Mouse (Mus musculus) small intestine, adult 2 months (tissue): ENCODE data around the gene Ampd2. TPM values are rescaled to one million over a fixed set of nuclear protein-coding genes. Genes with fewer than 3 reads are reported as not detected.
A peak's percentile ranks its signal among the peaks of the same experiment; 100 is the strongest.

Experiments used
- H3K27ac ChIP-seq: fragments of 200-500 bp; 2 replicates; pipeline ENCODE4 v1.5.1; 2012; ENCODE audit warnings: low read depth, low read length, control low read depth, inconsistent platforms; ENCODE audit not compliant: insufficient read depth
- H3K27me3 ChIP-seq: fragments of 200-500 bp; 2 replicates; pipeline ENCODE4 v1.6.1; 2012; ENCODE audit warnings: mild to moderate bottlenecking, moderate library complexity, low read length, inconsistent platforms; ENCODE audit not compliant: control insufficient read depth, insufficient read depth
- H3K36me3 ChIP-seq: fragments of 200-500 bp; 2 replicates; pipeline ENCODE4 v1.6.1; 2012; ENCODE audit warnings: mild to moderate bottlenecking, low read length, control low read depth, inconsistent platforms; ENCODE audit not compliant: control insufficient read depth, insufficient read depth
- H3K4me1 ChIP-seq: fragments of 200-500 bp; 2 replicates; pipeline ENCODE4 v1.6.1; 2012; ENCODE audit warnings: low read length, inconsistent platforms, mixed read lengths; ENCODE audit not compliant: control insufficient read depth, insufficient read depth, insufficient read length
- H3K4me3 ChIP-seq: fragments of 200-500 bp; 2 replicates; pipeline ENCODE4 v1.5.1; 2012; ENCODE audit warnings: low read depth, mild to moderate bottlenecking, control low read depth, inconsistent platforms, low read length, moderate library complexity
- CTCF ChIP-seq: fragments of 200-500 bp; IDR thresholded peaks from 2 replicates; pipeline ENCODE4 v1.5.1; 2012; ENCODE audit warnings: low read depth, mild to moderate bottlenecking, control low read depth, inconsistent platforms, low read length, moderate library complexity, mixed read lengths; ENCODE audit not compliant: insufficient replicate concordance, insufficient read length; ENCODE audit errors: extremely low read depth
- POLR2A ChIP-seq: fragments of 200-500 bp; IDR thresholded peaks from 2 replicates; pipeline ENCODE4 v1.6.1; 2012; ENCODE audit warnings: low read depth, mild to moderate bottlenecking, control low read depth, inconsistent platforms, low read length, moderate library complexity
- WGBS: fragments of 180-500 bp; shearing (Covaris S2); methylation state at CpG from one replicate; pipeline ENCODE4 v1.1.7; 2018; 5-methylcytosine and 5-hydroxymethylcytosine counted together
- polyA plus RNA-seq: library from polyadenylated mRNA; depleted of rRNA; stranded (reverse); fragments of >200 nt; gene quantifications from 2 replicates; pipeline ENCODE4 v1.2.3, GENCODE M21; 2012

The Ampd2 gene
- polyA plus RNA-seq, 1 experiment = 107 TPM

GRCm38 (mm10) chr3:108083161-108083560 lies 3.3 kb downstream of the Ampd2 start:
- no peaks in the 10 kb centered on the region for H3K27me3 ChIP-seq
- H3K4me1 ChIP-seq = peaks cover 13% of the 10 kb centered on the region; the same call in 1 of the 2 replicates
- WGBS = 46% methylated on average over 2 of the region's 2 CpGs
- peaks cover 20% of the 10 kb centered on the region for H3K36me3 ChIP-seq
- no peak for TF ChIP-seq CTCF
- TF ChIP-seq POLR2A = no peak
- H3K27ac ChIP-seq = no peak overlapping the region
- H3K4me3 ChIP-seq = no peak overlapping the region

- no peak for TF ChIP-seq CTCF
- TF ChIP-seq POLR2A = no peak
- Histone ChIP-seq H3K27ac (no peak overlapping the region), H3K4me3 (no peak overlapping the region), H3K4me1 (peaks cover 13% of the 10 kb centered on the region; the same call in 1 of the 2 replicates), H3K36me3 (peaks cover 24% of the 10 kb centered on the region), H3K27me3 (no peaks in the 10 kb centered on the region)
- 84% methylated on average over 1 of the region's 1 CpGs for WGBS
Measured at GRCm38 (mm10) chr3:108082251-108082875, 4.1 kb downstream of the Ampd2 start.

GRCm38 (mm10) chr3:108081681-108082080 lies 4.8 kb downstream of the Ampd2 start:
- Histone ChIP-seq H3K27ac (no peak overlapping the region), H3K4me1 (peaks cover 11% of the 10 kb centered on the region; the same call in 1 of the 2 replicates), H3K27me3 (no peaks in the 10 kb centered on the region), H3K36me3 (peaks cover 31% of the 10 kb centered on the region), H3K4me3 (no peak overlapping the region)
- TF ChIP-seq CTCF = no peak
- no peak for TF ChIP-seq POLR2A
- WGBS = 81% methylated on average over 4 of the region's 4 CpGs

- TF ChIP-seq POLR2A (no peak), CTCF (no peak)
- 90% methylated on average over 9 of the region's 9 CpGs for WGBS
- no peak overlapping the region for H3K4me3 ChIP-seq
- H3K4me1 ChIP-seq = no peaks in the 10 kb centered on the region
- H3K36me3 ChIP-seq = peaks cover 54% of the 10 kb centered on the region
- no peaks in the 10 kb centered on the region for H3K27me3 ChIP-seq
- no peak overlapping the region for H3K27ac ChIP-seq
Measured at GRCm38 (mm10) chr3:108076836-108077235, 9.6 kb downstream of the Ampd2 start.

- Histone ChIP-seq H3K36me3 (peaks cover 34% of the 10 kb centered on the region), H3K27ac (no peak overlapping the region), H3K27me3 (no peaks in the 10 kb centered on the region), H3K4me3 (no peak overlapping the region), H3K4me1 (peaks cover 13% of the 10 kb centered on the region; the same call in 1 of the 2 replicates)
- 70% methylated on average over 10 of the region's 10 CpGs for WGBS
- TF ChIP-seq POLR2A = no peak
- no peak for TF ChIP-seq CTCF
Measured at GRCm38 (mm10) chr3:108072983-108073569, 13.4 kb downstream of the Ampd2 start.

GRCm38 (mm10) chr3:108070295-108071293 lies 15.9 kb downstream of the Ampd2 start:
- Histone ChIP-seq H3K36me3 (peaks cover 15% of the 10 kb centered on the region), H3K4me1 (peaks cover 18% of the 10 kb centered on the region), H3K27ac (peak overlapping the region; percentile 97), H3K4me3 (no peak overlapping the region), H3K27me3 (no peaks in the 10 kb centered on the region)
- TF ChIP-seq CTCF = peak; percentile 99
- peak; percentile 24; the same call in 1 of the 2 replicates for TF ChIP-seq POLR2A
- WGBS = 36% methylated on average over 10 of the region's 10 CpGs
